Mouse (Mus musculus): Measurements from ENCODE around the gene Frk.
"Not testable (repeated sequence)": the region's sequence is repeated elsewhere in the genome, so short reads cannot be mapped to it uniquely, and the experiment has no call there.

Gene Frk

GRCm38 (mm10) chr10:34483297-34484013 is at the start of gene Frk:
TSS of gene Frk (plus strand) at chr10:34483399.
- in situ Hi-C loops (cut with MboI; ENCODE audit: unreplicated experiment in 2 of 2), result no loop called here

- in situ Hi-C loops (cut with MboI; ENCODE audit: unreplicated experiment in 2 of 2), result not testable (repeated sequence)
These were observed 49.0 kb upstream of the Frk start for GRCm38 (mm10) chr10:34434191-34434590.

GRCm38 (mm10) chr10:34449469-34449868 is 33.7 kb upstream of the Frk start:
- in situ Hi-C loops (cut with MboI; ENCODE audit: unreplicated experiment in 2 of 2), result no loop called here

GRCm38 (mm10) chr10:34461451-34461850 is 21.7 kb upstream of the Frk start:
- in situ Hi-C loops (cut with MboI; ENCODE audit: unreplicated experiment in 2 of 2), result no loop called here

- in situ Hi-C loops (cut with MboI; ENCODE audit: unreplicated experiment in 2 of 2), result no loop called here
These were observed 18.9 kb upstream of the Frk start for GRCm38 (mm10) chr10:34464321-34464720.

GRCm38 (mm10) chr10:34469037-34469436 is 14.2 kb upstream of the Frk start:
- in situ Hi-C loops (cut with MboI; ENCODE audit: unreplicated experiment in 2 of 2), result no loop called here

GRCm38 (mm10) chr10:34479942-34480455 is 3.2 kb upstream of the Frk start:
- in situ Hi-C loops (cut with MboI; ENCODE audit: unreplicated experiment in 2 of 2), result no loop called here

- in situ Hi-C loops (cut with MboI; ENCODE audit: unreplicated experiment in 2 of 2), result no loop called here
These were observed 814 bp downstream of the Frk start for GRCm38 (mm10) chr10:34484014-34484411.

- in situ Hi-C loops (cut with MboI; ENCODE audit: unreplicated experiment in 2 of 2), result no loop called here
These were observed 1.9 kb downstream of the Frk start for GRCm38 (mm10) chr10:34485079-34485478.

- in situ Hi-C loops (cut with MboI; ENCODE audit: unreplicated experiment in 2 of 2), result no loop called here
These were observed 24.6 kb downstream of the Frk start for GRCm38 (mm10) chr10:34507807-34508206.

- in situ Hi-C loops (cut with MboI; ENCODE audit: unreplicated experiment in 2 of 2), result no loop called here
These were observed 25.4 kb downstream of the Frk start for GRCm38 (mm10) chr10:34508593-34508992.

- in situ Hi-C loops (cut with MboI; ENCODE audit: unreplicated experiment in 2 of 2), result no loop called here
These were observed 26.1 kb downstream of the Frk start for GRCm38 (mm10) chr10:34509256-34509655.

GRCm38 (mm10) chr10:34511192-34511591 is 28.0 kb downstream of the Frk start:
- in situ Hi-C loops (cut with MboI; ENCODE audit: unreplicated experiment in 2 of 2), result no loop called here

- in situ Hi-C loops (cut with MboI; ENCODE audit: unreplicated experiment in 2 of 2), result no loop called here
These were observed 29.4 kb downstream of the Frk start for GRCm38 (mm10) chr10:34512551-34512950.

GRCm38 (mm10) chr10:34525598-34525997 is 42.4 kb downstream of the Frk start:
- in situ Hi-C loops (cut with MboI; ENCODE audit: unreplicated experiment in 2 of 2), result no loop called here

GRCm38 (mm10) chr10:34531766-34532165 is 48.6 kb downstream of the Frk start:
- in situ Hi-C loops (cut with MboI; ENCODE audit: unreplicated experiment in 2 of 2), result no loop called here

- in situ Hi-C loops (cut with MboI; ENCODE audit: unreplicated experiment in 2 of 2), result no loop called here
These were observed 49.3 kb downstream of the Frk start for GRCm38 (mm10) chr10:34532507-34532906.

- in situ Hi-C loops (cut with MboI; ENCODE audit: unreplicated experiment in 2 of 2), result no loop called here
These were observed 57.5 kb downstream of the Frk start for GRCm38 (mm10) chr10:34540687-34541086.

GRCm38 (mm10) chr10:34541717-34542490 is 58.7 kb downstream of the Frk start:
- in situ Hi-C loops (cut with MboI; ENCODE audit: unreplicated experiment in 2 of 2), result no loop called here

GRCm38 (mm10) chr10:34550612-34551011 is 67.4 kb downstream of the Frk start:
- in situ Hi-C loops (cut with MboI; ENCODE audit: unreplicated experiment in 2 of 2), result no loop called here

- in situ Hi-C loops (cut with MboI; ENCODE audit: unreplicated experiment in 2 of 2), result no loop called here
These were observed 68.4 kb downstream of the Frk start for GRCm38 (mm10) chr10:34551636-34552035.

All from v-Abl transformed pro-B cells (cell line).